Mouse (Mus musculus): Measurements from ENCODE around the gene Olfr285.

Gene Olfr285

GRCm38 (mm10) chr15:98317177-98317724 lies at the start of gene Olfr285:
Gene Olfr285, minus strand, starts transcription at chr15:98317353.
- no peak for DNase-seq (ENCODE audit: low spot score in 2 of 2)

GRCm38 (mm10) chr15:98340887-98341286 lies 23.7 kb upstream of the Olfr285 start, which contains the start of gene Olfr284:
Gene Olfr284, minus strand, starts transcription at chr15:98340987.
- DNase-seq (ENCODE audit: low spot score in 2 of 2) = no peak

GRCm38 (mm10) chr15:98315703-98316102 lies 1.4 kb downstream of the Olfr285 start:
- no peak for DNase-seq (ENCODE audit: low spot score in 2 of 2)

GRCm38 (mm10) chr15:98295628-98296551 lies 21.3 kb downstream of the Olfr285 start, which contains the start of gene Zfp641:
Gene Zfp641, minus strand, starts transcription at chr15:98296161.
- peak in 1 of 2 experiments; percentile 17 for DNase-seq (ENCODE audit: low spot score in 2 of 2)

- no peak for DNase-seq (ENCODE audit: low spot score in 2 of 2)
Observed at GRCm38 (mm10) chr15:98293651-98294050, 23.5 kb downstream of the Olfr285 start.

- DNase-seq (ENCODE audit: low spot score in 2 of 2) = no peak
Observed at GRCm38 (mm10) chr15:98288566-98288965, 28.6 kb downstream of the Olfr285 start.

- DNase-seq (ENCODE audit: low spot score in 2 of 2) = no peak
Observed at GRCm38 (mm10) chr15:98286418-98286817, 30.7 kb downstream of the Olfr285 start.

Measured in spleen, postnatal 10 days (tissue).